Mouse (Mus musculus): ENCODE measurements around the gene Cav1. TPM values are rescaled to one million over a fixed set of nuclear protein-coding genes. Genes with fewer than 3 reads are reported as not detected.

Gene Cav1
- polyA plus RNA-seq, 1 experiment = 610 TPM

DNA sequence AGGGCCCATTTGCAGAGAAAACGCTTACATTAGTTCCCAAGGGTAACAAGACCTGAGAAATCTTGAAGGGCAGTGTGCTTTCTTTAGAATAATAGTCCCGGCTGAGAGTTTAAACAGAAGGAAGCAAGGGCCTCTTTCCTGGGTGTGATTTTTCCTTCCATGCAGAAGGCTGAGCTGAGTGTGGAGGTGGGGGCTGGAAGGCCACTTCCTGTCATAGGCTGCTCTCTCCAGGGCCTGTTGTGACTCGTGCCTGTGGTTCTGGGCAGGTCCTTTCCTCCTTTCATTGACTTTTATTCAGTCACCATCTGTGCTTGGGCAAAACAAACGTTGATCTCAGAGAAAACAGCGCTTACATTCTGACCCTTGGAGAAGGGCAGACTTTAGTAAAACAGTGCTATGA is 24.0 kb upstream of the Cav1 start:
- Histone ChIP-seq H3K4me3 (ENCODE audit: insufficient read depth, low read length) (peak overlapping the region; percentile 58), H3K27ac (ENCODE audit: insufficient read depth, low read length) (peak overlapping the region; percentile 65), H3K4me1 (ENCODE audit: control insufficient read depth, insufficient read depth, low read length) (peaks cover 4% of the 10 kb centered on the region; the same call in 1 of the 2 replicates)
- TF ChIP-seq CTCF (IDR thresholded peaks at IDR 0.05; ENCODE audit: borderline replicate concordance, insufficient read depth, low read length) = no peak
- 0 out of 2 replicates have a peak, but pooled peaks have one; percentile 13 for TF ChIP-seq POLR2A (IDR thresholded peaks at IDR 0.05; ENCODE audit: low read depth, low read length)

DNA sequence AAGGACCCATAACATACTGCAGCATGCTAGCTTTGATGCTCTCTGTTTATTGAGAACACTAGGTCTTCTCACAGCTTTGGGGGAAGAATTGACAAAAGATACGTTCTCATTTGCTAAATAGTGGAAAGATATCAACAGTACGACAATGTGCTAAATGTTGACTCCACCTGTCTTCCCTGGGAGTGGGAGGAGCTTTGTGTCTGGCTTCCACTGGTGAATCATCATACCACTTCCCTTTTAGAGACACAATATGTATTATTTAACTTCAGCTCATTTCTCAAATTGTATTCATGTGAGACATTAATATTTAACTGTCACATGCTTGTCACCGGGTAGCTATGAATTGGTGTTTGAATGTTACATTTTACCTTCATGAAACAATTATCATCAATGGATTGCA is 22.3 kb upstream of the Cav1 start:
- Histone ChIP-seq H3K4me3 (ENCODE audit: insufficient read depth, low read length) (no peak overlapping the region), H3K27ac (ENCODE audit: insufficient read depth, low read length) (no peak overlapping the region), H3K4me1 (ENCODE audit: control insufficient read depth, insufficient read depth, low read length) (peaks cover 4% of the 10 kb centered on the region; the same call in 1 of the 2 replicates)
- TF ChIP-seq POLR2A (IDR thresholded peaks at IDR 0.05; ENCODE audit: low read depth, low read length) (no peak), CTCF (IDR thresholded peaks at IDR 0.05; ENCODE audit: borderline replicate concordance, insufficient read depth, low read length) (no peak)

DNA sequence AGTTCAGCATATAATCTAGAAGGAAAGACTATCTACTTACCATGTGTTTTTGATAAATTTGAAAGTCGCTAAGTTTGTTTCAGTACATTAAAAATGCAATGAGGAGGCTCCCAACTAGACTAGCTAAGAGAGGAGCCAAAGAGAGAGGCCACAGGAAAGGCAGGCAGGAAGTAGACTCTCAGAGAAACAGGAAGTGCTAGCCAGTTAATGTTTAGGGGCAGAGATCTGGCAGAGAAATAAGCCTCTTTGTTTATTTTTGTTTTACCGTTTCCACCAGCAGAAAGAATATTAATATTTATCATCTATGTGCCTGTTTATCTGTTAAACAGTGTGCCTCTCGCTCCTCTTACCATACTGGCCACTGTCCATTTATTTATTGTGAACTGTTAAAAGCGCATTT is 19.8 kb upstream of the Cav1 start:
- Histone ChIP-seq H3K4me3 (ENCODE audit: insufficient read depth, low read length) (no peak overlapping the region), H3K4me1 (ENCODE audit: control insufficient read depth, insufficient read depth, low read length) (peaks cover 4% of the 10 kb centered on the region; the same call in 1 of the 2 replicates), H3K27ac (ENCODE audit: insufficient read depth, low read length) (no peak overlapping the region)
- TF ChIP-seq CTCF (IDR thresholded peaks at IDR 0.05; ENCODE audit: borderline replicate concordance, insufficient read depth, low read length) (no peak), POLR2A (IDR thresholded peaks at IDR 0.05; ENCODE audit: low read depth, low read length) (no peak)

DNA sequence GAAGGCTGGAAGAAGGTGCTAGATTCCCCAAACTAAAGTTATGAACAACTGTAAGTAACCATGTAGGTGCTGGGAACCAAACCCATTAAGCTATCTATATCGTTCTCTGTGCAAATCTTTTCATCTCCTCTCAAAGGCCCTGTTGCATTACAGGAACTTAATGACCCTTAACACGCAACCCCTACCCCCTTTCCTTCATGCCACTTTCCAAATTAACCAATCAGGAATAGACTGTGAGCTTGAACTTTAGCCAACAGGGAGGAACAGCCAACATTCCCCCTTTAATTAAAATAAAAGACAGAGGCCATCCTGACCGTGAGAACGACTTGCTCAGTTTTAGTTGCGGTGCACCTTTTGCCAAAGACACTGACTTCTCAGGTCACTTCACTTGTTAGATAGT is 11.0 kb upstream of the Cav1 start:
- H3K4me3 ChIP-seq (ENCODE audit: insufficient read depth, low read length) = no peak overlapping the region
- TF ChIP-seq POLR2A (IDR thresholded peaks at IDR 0.05; ENCODE audit: low read depth, low read length) = no peak
- TF ChIP-seq CTCF (IDR thresholded peaks at IDR 0.05; ENCODE audit: borderline replicate concordance, insufficient read depth, low read length) = no peak
- H3K27ac ChIP-seq (ENCODE audit: insufficient read depth, low read length) = no peak overlapping the region

DNA sequence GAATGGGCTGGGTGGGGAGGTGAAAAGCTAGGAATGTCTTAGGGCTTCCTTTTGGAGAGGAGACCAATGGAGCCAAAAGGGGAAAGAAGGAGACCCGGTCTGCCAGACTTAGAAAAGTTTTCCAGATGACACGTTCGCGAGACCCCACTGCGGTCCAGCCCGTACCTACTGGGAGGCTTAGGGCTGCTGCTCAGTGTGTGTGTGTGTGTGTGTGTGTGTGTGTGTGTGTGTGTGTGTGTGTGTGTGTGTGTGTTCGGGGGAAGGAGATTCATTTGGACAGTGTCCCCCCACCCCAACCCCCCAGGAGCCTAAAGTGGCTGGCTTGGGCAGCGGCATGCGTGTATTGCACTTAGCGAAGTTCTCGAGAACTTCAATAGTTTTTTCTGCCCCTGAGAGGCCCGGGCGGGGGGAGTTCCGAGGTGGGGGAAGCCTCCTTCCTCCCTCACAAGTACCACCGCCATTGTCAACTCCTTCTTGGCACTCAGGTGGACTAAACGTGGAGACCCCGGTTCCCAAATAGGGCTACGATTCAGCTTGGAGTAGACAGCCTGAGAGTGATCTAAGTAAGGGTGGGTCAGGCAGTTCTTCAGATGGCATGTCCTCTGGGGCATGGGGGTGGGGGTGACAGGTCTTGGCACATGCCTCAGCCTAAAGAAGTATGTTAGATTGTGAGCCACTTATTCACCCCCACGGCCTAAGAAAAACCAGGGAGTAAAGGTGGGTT is 629 bp downstream of the Cav1 start:
- Histone ChIP-seq H3K27ac (ENCODE audit: insufficient read depth, low read length) (peak overlapping the region; percentile 96), H3K4me1 (ENCODE audit: control insufficient read depth, insufficient read depth, low read length) (peaks cover 2% of the 10 kb centered on the region; the same call in 1 of the 2 replicates), H3K4me3 (ENCODE audit: insufficient read depth, low read length) (peak overlapping the region; percentile 69)
- no peak; the same call in 1 of the 2 replicates for TF ChIP-seq POLR2A (IDR thresholded peaks at IDR 0.05; ENCODE audit: low read depth, low read length)
- no peak for TF ChIP-seq CTCF (IDR thresholded peaks at IDR 0.05; ENCODE audit: borderline replicate concordance, insufficient read depth, low read length)

More for the DNA sequence above, 11.0 kb upstream of the Cav1 start:
- H3K4me1 ChIP-seq (ENCODE audit: control insufficient read depth, insufficient read depth, low read length) = no peaks in the 10 kb centered on the region

DNA sequence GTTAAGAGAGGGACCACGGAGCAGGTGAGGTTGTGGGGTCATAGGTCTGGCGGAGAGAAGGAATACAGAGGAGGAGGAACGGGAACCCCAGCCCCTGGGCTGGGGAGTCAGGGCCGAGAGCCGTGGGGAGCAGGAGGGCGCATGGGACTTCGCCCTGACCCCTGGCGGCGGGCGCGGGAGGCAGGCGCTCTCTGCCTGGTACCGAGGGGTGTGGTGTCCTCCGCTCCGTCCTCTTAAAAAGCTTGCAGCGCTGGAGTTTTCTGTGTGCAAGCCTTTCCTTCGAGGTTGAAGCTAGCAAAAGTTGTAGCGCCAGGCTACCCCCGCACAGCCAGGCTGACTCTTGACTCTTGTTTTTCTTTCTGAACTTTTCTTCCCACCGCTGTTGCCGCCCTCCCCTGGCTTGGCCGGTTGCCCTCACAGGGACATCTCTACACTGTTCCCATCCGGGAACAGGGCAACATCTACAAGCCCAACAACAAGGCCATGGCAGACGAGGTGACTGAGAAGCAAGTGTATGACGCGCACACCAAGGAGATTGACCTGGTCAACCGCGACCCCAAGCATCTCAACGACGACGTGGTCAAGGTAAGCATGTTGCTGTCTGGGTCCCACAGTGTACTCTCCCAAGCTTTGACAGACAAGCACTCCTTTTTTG is 1.5 kb downstream of the Cav1 start:
- TF ChIP-seq CTCF (IDR thresholded peaks at IDR 0.05; ENCODE audit: borderline replicate concordance, insufficient read depth, low read length) (peak; percentile 79), POLR2A (IDR thresholded peaks at IDR 0.05; ENCODE audit: low read depth, low read length) (peak; percentile 41)
- Histone ChIP-seq H3K4me1 (ENCODE audit: control insufficient read depth, insufficient read depth, low read length) (peaks cover 2% of the 10 kb centered on the region; the same call in 1 of the 2 replicates), H3K4me3 (ENCODE audit: insufficient read depth, low read length) (peak overlapping the region; percentile 69), H3K27ac (ENCODE audit: insufficient read depth, low read length) (peak overlapping the region; percentile 96)

DNA sequence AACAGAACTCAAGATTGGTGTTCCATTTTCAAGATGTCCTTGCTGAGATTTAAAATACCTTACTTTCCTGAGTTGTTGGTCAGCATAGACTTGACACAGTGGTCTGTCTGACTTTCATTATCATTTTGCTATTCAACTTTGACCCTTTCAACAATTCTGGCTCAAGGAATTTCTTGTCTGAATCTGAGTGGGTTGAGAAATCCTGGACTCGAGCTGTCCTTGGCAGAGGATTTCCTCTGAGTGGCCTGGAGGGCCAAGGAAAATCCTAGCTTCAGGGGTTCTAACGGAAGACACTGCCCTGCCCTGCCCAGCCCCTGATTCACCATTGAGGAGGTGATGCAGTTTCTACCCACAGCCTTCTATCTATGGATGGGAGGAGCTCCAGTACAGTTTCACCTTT is 2.5 kb downstream of the Cav1 start:
- H3K4me1 ChIP-seq (ENCODE audit: control insufficient read depth, insufficient read depth, low read length) = peaks cover 2% of the 10 kb centered on the region; the same call in 1 of the 2 replicates
- TF ChIP-seq POLR2A (IDR thresholded peaks at IDR 0.05; ENCODE audit: low read depth, low read length) (no peak), CTCF (IDR thresholded peaks at IDR 0.05; ENCODE audit: borderline replicate concordance, insufficient read depth, low read length) (no peak)
- H3K4me3 ChIP-seq (ENCODE audit: insufficient read depth, low read length) = peak overlapping the region; percentile 69
- H3K27ac ChIP-seq (ENCODE audit: insufficient read depth, low read length) = peak overlapping the region; percentile 96

DNA sequence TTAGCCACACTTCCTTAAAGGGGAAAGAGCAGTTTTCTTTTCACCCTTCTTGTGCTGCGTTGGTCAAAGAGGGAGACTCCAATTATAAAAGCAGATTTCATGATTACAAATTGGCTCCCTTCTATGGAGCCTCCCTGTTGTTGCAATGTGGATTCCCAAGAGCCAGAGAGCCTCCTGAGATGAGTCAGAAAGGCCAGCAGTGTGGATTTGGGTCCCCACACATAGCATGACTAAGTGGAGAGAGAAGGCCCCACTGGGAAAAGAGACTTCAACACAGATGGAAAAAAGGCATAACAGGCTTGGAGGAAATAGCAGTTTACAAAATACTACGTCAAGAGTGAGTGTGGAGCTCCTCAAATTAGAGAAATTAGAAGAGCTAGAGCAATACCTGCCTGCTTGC is 3.1 kb downstream of the Cav1 start:
- TF ChIP-seq CTCF (IDR thresholded peaks at IDR 0.05; ENCODE audit: borderline replicate concordance, insufficient read depth, low read length) = no peak
- Histone ChIP-seq H3K4me3 (ENCODE audit: insufficient read depth, low read length) (peak overlapping the region; percentile 50), H3K27ac (ENCODE audit: insufficient read depth, low read length) (peak overlapping the region; percentile 96)

DNA sequence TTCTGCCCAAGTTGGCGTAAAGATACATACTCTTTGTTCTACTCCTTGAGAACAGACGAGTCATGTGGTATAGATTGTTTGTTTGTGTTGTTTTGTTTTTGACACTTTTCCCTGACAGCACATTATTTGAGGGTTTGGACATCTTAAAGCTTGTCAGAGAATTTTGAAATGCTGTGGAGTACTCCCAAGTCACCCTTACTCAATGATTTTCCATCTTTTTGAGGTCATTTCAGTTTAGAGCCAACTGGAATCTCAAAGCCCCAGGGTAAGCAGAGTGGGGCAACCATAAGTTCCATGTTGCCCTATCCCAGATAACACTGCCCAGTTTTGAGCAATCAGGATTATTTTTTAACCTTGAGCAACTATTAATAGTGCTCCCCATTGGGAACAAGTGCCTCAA is 8.1 kb downstream of the Cav1 start:
- TF ChIP-seq POLR2A (IDR thresholded peaks at IDR 0.05; ENCODE audit: low read depth, low read length) (no peak), CTCF (IDR thresholded peaks at IDR 0.05; ENCODE audit: borderline replicate concordance, insufficient read depth, low read length) (no peak)
- Histone ChIP-seq H3K4me1 (ENCODE audit: control insufficient read depth, insufficient read depth, low read length) (peaks cover 26% of the 10 kb centered on the region), H3K27ac (ENCODE audit: insufficient read depth, low read length) (peak overlapping the region; percentile 74), H3K4me3 (ENCODE audit: insufficient read depth, low read length) (no peak overlapping the region)

More for the DNA sequence above, 3.1 kb downstream of the Cav1 start:
- peaks cover 3% of the 10 kb centered on the region; the same call in 1 of the 2 replicates for H3K4me1 ChIP-seq (ENCODE audit: control insufficient read depth, insufficient read depth, low read length)

All from embryonic fibroblast, embryonic 13.5 days (primary cell).